Mouse (Mus musculus): ENCODE results near the gene Mrpl1. TPM values are rescaled to one million over a fixed set of nuclear protein-coding genes. Genes with fewer than 3 reads are reported as not detected.
A peak's percentile ranks its signal among the peaks of the same experiment; 100 is the strongest.

The Mrpl1 gene
- 14.2 and 16.3 TPM in 2 replicates for polyA plus RNA-seq (2015; fragmentation: Nextera tagmentation; extraction: Ambion mirVana)

DNA sequence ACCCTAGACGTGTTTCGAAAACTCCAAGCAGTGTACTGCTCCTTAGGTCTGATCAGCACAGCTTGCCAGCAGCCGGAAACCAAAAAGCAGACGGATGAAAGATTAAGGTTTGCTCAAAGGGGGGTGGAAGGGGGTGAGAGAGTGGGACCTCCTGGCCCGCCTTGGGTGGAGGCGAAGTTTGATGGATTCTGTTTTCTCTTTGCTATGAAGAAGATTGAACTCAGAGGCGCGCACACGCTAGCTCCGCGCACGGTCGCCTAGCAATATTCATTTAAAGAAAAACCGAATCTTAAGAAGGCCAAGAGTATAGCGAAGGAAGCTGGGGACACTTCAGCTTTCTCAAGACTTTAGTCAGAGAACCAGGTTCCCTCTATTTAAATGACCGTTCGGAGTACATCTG lies at the start of gene Mrpl1:
Mrpl1 (plus strand) TSS at position 35 of the 400 bp plus-strand sequence.
- Histone ChIP-seq H3K27ac (ENCODE audit: low read depth, low read length) (peak within 1 kb of the TSS; percentile 65), H3K4me1 (ENCODE audit: control insufficient read depth, insufficient read depth, low read depth, low read length) (peaks cover 11% of the 10 kb centered on the region), H3K9ac (ENCODE audit: low read depth, low read length) (peak within 1 kb of the TSS; percentile 70), H3K27me3 (replicated peaks; ENCODE audit: control insufficient read depth, insufficient read depth, low read length) (no peaks in the 10 kb centered on the region), H3K9me3 (ENCODE audit: control insufficient read depth, low read length) (no peaks in the 10 kb centered on the region), H3K4me2 (ENCODE audit: low read length) (peak within 1 kb of the TSS; percentile 80), H3K36me3 (ENCODE audit: control insufficient read depth, insufficient read depth, low read length) (no peaks in the 10 kb centered on the region), H3K4me3 (ENCODE audit: low read length) (peak within 1 kb of the TSS; percentile 69)
- ATAC-seq, result peak; percentile 67
- WGBS, result 2% methylated on average over 17 of the region's 17 CpGs

- Histone ChIP-seq H3K27me3 (replicated peaks; ENCODE audit: control insufficient read depth, insufficient read depth, low read length) (no peaks in the 10 kb centered on the region), H3K9me3 (ENCODE audit: control insufficient read depth, low read length) (no peaks in the 10 kb centered on the region), H3K4me3 (ENCODE audit: low read length) (peak overlapping the region; percentile 97), H3K9ac (ENCODE audit: low read depth, low read length) (peak overlapping the region; percentile 100), H3K27ac (ENCODE audit: low read depth, low read length) (peak overlapping the region; percentile 99), H3K4me2 (ENCODE audit: low read length) (peak overlapping the region; percentile 73), H3K36me3 (ENCODE audit: control insufficient read depth, insufficient read depth, low read length) (no peaks in the 10 kb centered on the region), H3K4me1 (ENCODE audit: control insufficient read depth, insufficient read depth, low read depth, low read length) (peaks cover 7% of the 10 kb centered on the region)
- 0 out of 2 replicates have a peak, but pooled peaks have one; percentile 0 for ATAC-seq
- under 1% methylated on average over 37 of the region's 50 CpGs for WGBS
Measured at GRCm38 (mm10) chr5:96160467-96161262, 48.6 kb upstream of the Mrpl1 start.

GRCm38 (mm10) chr5:96161263-96161577 lies 48.1 kb upstream of the Mrpl1 start:
- Histone ChIP-seq H3K27me3 (replicated peaks; ENCODE audit: control insufficient read depth, insufficient read depth, low read length) (no peaks in the 10 kb centered on the region), H3K4me3 (ENCODE audit: low read length) (peak overlapping the region; percentile 97), H3K36me3 (ENCODE audit: control insufficient read depth, insufficient read depth, low read length) (no peaks in the 10 kb centered on the region), H3K4me1 (ENCODE audit: control insufficient read depth, insufficient read depth, low read depth, low read length) (peaks cover 7% of the 10 kb centered on the region), H3K9ac (ENCODE audit: low read depth, low read length) (peak overlapping the region; percentile 100), H3K27ac (ENCODE audit: low read depth, low read length) (peak overlapping the region; percentile 99), H3K9me3 (ENCODE audit: control insufficient read depth, low read length) (no peaks in the 10 kb centered on the region), H3K4me2 (ENCODE audit: low read length) (peak overlapping the region; percentile 73)
- WGBS, result 0% methylated on average over 18 of the region's 45 CpGs
- no peak; the same call in 1 of the 2 replicates for ATAC-seq

- peak overlapping the region; percentile 99 for H3K27ac ChIP-seq (ENCODE audit: low read depth, low read length)
- H3K9me3 ChIP-seq (ENCODE audit: control insufficient read depth, low read length), result no peaks in the 10 kb centered on the region; the same call in 1 of the 2 replicates
- WGBS, result under 1% methylated on average over 60 of the region's 114 CpGs
- H3K9ac ChIP-seq (ENCODE audit: low read depth, low read length), result peak overlapping the region; percentile 100
- peaks cover 7% of the 10 kb centered on the region for H3K4me1 ChIP-seq (ENCODE audit: control insufficient read depth, insufficient read depth, low read depth, low read length)
- H3K4me3 ChIP-seq (ENCODE audit: low read length), result peak overlapping the region; percentile 97
- peak overlapping the region; percentile 73 for H3K4me2 ChIP-seq (ENCODE audit: low read length)
- peak; percentile 67 for ATAC-seq
- H3K36me3 ChIP-seq (ENCODE audit: control insufficient read depth, insufficient read depth, low read length), result no peaks in the 10 kb centered on the region
- H3K27me3 ChIP-seq (replicated peaks; ENCODE audit: control insufficient read depth, insufficient read depth, low read length), result no peaks in the 10 kb centered on the region
Measured at GRCm38 (mm10) chr5:96161578-96162398, 47.5 kb upstream of the Mrpl1 start.

DNA sequence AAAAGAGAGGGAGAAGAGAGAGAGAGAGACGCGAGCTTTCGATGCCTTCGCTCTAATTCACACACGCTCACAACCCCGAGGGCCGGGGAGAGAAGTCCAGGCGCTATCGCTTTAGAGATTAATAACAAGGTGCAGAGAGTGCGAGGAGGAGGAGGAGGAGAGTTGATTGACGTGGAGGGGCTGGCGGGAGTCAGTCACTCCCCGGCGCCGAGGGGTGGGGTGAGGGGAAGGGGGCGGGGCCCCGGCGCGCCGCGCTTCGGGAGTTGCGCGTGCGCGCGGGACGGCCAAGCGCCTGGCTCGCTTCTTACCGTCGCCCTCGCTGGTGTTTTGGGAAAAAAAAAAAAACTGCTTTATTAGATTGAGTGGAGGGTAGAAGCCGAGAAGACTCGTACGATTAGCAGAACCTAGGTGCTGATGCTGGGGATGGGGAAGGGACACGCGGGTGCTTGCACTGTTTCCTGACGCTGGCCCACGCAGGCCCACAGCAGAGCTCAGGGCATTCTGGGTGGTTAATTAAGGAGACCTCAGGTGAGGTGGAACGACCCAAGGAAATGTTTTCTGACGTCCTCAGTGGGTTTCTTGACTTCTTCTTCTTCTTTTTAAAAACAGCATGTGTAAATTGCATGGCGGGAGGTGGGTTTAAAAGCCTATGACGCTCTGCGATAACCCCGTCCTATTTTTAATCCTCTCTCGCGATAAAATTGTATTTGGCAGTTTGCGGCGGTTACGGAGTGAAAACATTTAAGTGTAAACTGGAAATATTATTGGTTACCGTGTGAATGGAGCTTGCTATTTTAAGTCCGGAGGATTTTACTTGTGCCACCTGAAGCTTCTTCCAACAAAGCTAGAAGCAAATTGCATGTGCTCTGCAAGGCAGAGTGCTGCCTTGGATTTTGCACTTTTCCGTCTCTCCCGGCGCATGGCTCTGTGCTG lies 46.6 kb upstream of the Mrpl1 start:
- Histone ChIP-seq H3K4me3 (ENCODE audit: low read length) (peak overlapping the region; percentile 97), H3K36me3 (ENCODE audit: control insufficient read depth, insufficient read depth, low read length) (no peaks in the 10 kb centered on the region), H3K9ac (ENCODE audit: low read depth, low read length) (peak overlapping the region; percentile 100), H3K27ac (ENCODE audit: low read depth, low read length) (peak overlapping the region; percentile 99), H3K9me3 (ENCODE audit: control insufficient read depth, low read length) (no peaks in the 10 kb centered on the region; the same call in 1 of the 2 replicates), H3K4me2 (ENCODE audit: low read length) (peak overlapping the region; percentile 73), H3K4me1 (ENCODE audit: control insufficient read depth, insufficient read depth, low read depth, low read length) (peaks cover 7% of the 10 kb centered on the region), H3K27me3 (replicated peaks; ENCODE audit: control insufficient read depth, insufficient read depth, low read length) (no peaks in the 10 kb centered on the region)
- peak; percentile 91 for ATAC-seq
- WGBS, result under 1% methylated on average over 54 of the region's 56 CpGs

GRCm38 (mm10) chr5:96163396-96164020 lies 45.8 kb upstream of the Mrpl1 start:
- Histone ChIP-seq H3K9ac (ENCODE audit: low read depth, low read length) (peak overlapping the region; percentile 100), H3K36me3 (ENCODE audit: control insufficient read depth, insufficient read depth, low read length) (no peaks in the 10 kb centered on the region), H3K27ac (ENCODE audit: low read depth, low read length) (peak overlapping the region; percentile 99), H3K4me2 (ENCODE audit: low read length) (peak overlapping the region; percentile 69), H3K9me3 (ENCODE audit: control insufficient read depth, low read length) (no peaks in the 10 kb centered on the region; the same call in 1 of the 2 replicates), H3K27me3 (replicated peaks; ENCODE audit: control insufficient read depth, insufficient read depth, low read length) (no peaks in the 10 kb centered on the region), H3K4me1 (ENCODE audit: control insufficient read depth, insufficient read depth, low read depth, low read length) (peaks cover 7% of the 10 kb centered on the region), H3K4me3 (ENCODE audit: low read length) (peak overlapping the region; percentile 97)
- no peak for ATAC-seq
- 9% methylated on average over 1 of the region's 1 CpGs for WGBS

DNA sequence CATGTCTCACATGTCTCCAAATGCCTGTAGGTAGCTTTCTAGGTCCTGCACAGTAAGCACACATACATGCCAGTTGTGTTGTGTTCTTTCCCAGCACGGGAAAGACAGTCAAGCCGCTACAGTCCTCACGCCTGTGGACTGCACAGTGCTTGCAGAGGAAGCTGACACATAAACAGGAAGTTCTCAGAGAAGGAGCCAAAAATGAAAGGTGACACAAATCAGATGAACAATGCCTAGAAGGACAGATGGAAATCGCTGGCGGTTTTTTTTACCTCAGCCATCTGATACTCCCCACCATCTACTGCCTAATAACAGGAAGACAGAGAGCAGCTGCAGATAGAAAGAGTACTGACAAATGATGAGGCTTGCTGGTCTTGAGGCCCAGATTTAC lies 45.3 kb upstream of the Mrpl1 start, which contains the start of gene Cnot6l:
Cnot6l (minus strand) TSS at position 151 of the 391 bp plus-strand sequence.
- no peak for ATAC-seq
- Histone ChIP-seq H3K4me2 (ENCODE audit: low read length) (peak within 1 kb of the TSS; percentile 69), H3K27me3 (replicated peaks; ENCODE audit: control insufficient read depth, insufficient read depth, low read length) (no peaks in the 10 kb centered on the region), H3K27ac (ENCODE audit: low read depth, low read length) (peak within 1 kb of the TSS; percentile 99), H3K9me3 (ENCODE audit: control insufficient read depth, low read length) (no peaks in the 10 kb centered on the region; the same call in 1 of the 2 replicates), H3K4me1 (ENCODE audit: control insufficient read depth, insufficient read depth, low read depth, low read length) (peaks cover 7% of the 10 kb centered on the region), H3K4me3 (ENCODE audit: low read length) (peak within 1 kb of the TSS; percentile 97), H3K36me3 (ENCODE audit: control insufficient read depth, insufficient read depth, low read length) (no peaks in the 10 kb centered on the region), H3K9ac (ENCODE audit: low read depth, low read length) (peak within 1 kb of the TSS; percentile 100)
- WGBS, result 47% methylated on average over 5 of the region's 5 CpGs

DNA sequence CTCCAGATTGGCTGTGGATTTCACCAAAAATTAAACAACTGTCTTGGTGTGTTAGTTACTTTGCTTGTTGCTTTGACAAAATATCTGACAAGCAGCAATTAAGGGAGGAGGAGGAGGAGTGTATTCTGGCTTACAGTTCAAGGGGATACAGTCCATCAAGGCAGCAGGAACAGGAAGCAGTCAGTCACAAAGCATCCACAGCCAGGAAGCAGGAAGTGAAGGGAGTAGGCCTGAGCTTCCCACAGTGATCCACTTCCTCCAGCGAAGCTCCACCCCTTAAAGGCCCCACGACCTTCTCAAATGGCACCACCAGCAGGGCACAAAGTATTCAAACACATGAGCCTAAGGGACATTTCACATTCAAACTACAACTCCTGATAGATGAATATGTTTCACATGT lies 42.5 kb upstream of the Mrpl1 start:
- Histone ChIP-seq H3K36me3 (ENCODE audit: control insufficient read depth, insufficient read depth, low read length) (no peaks in the 10 kb centered on the region), H3K4me3 (ENCODE audit: low read length) (no peak overlapping the region), H3K9me3 (ENCODE audit: control insufficient read depth, low read length) (no peaks in the 10 kb centered on the region; the same call in 1 of the 2 replicates), H3K27ac (ENCODE audit: low read depth, low read length) (no peak overlapping the region), H3K9ac (ENCODE audit: low read depth, low read length) (no peak overlapping the region), H3K27me3 (replicated peaks; ENCODE audit: control insufficient read depth, insufficient read depth, low read length) (no peaks in the 10 kb centered on the region), H3K4me2 (ENCODE audit: low read length) (no peak overlapping the region), H3K4me1 (ENCODE audit: control insufficient read depth, insufficient read depth, low read depth, low read length) (no peaks in the 10 kb centered on the region)
- ATAC-seq, result no peak
- 87% methylated on average over 2 of the region's 2 CpGs for WGBS
